Mouse (Mus musculus): ENCODE measurements around the gene Tchh. TPM values are rescaled to one million over a fixed set of nuclear protein-coding genes. Genes with fewer than 3 reads are reported as not detected.

Tchh gene
- polyA plus RNA-seq, 1 experiment from 2014 or later: 1.2 TPM

Small RNA genes lying within 50 kb of the gene (microRNA-seq; reads per million reads assigned to microRNA genes)
- gene Gm22752: not detected

Other genes starting within 250 kb of the Tchh start
- not detected in 2 replicates for gene Flg2, start 245.1 kb upstream of the Tchh start, polyA plus RNA-seq (2015; fragmentation: Nextera tagmentation; extraction: Ambion mirVana)
- gene Flg, start 168.8 kb upstream of the Tchh start, polyA plus RNA-seq (2015; fragmentation: Nextera tagmentation; extraction: Ambion mirVana): not detected in 2 replicates
- not detected in 2 replicates for gene Hrnr, start 122.6 kb upstream of the Tchh start, polyA plus RNA-seq (2015; fragmentation: Nextera tagmentation; extraction: Ambion mirVana)
- gene Rptn, start 48.6 kb upstream of the Tchh start, polyA plus RNA-seq (2015; fragmentation: Nextera tagmentation; extraction: Ambion mirVana): not detected in 2 replicates
- gene Tchhl1, start 26.4 kb downstream of the Tchh start, polyA plus RNA-seq (2015; fragmentation: Nextera tagmentation; extraction: Ambion mirVana): not detected in 2 replicates
- gene S100a11, start 78.2 kb downstream of the Tchh start, polyA plus RNA-seq (2015; fragmentation: Nextera tagmentation; extraction: Ambion mirVana): 158 and 167 TPM in 2 replicates
- gene S100a10, start 112.8 kb downstream of the Tchh start, polyA plus RNA-seq (2015; fragmentation: Nextera tagmentation; extraction: Ambion mirVana): 90.5 and 102 TPM in 2 replicates
- not detected in 2 replicates for gene Tdpoz2, start 210.4 kb downstream of the Tchh start, polyA plus RNA-seq (2015; fragmentation: Nextera tagmentation; extraction: Ambion mirVana)
- not detected in 2 replicates for gene Tdpoz1, start 234.0 kb downstream of the Tchh start, polyA plus RNA-seq (2015; fragmentation: Nextera tagmentation; extraction: Ambion mirVana)

Data from midbrain, embryonic 15.5 days (tissue).